Mouse (Mus musculus) cerebellum, adult 2 months (tissue): Measurements from ENCODE around the gene Vars. TPM values are rescaled to one million over a fixed set of nuclear protein-coding genes. Genes with fewer than 3 reads are reported as not detected.
"Not testable (repeated sequence)": the region's sequence is repeated elsewhere in the genome, so short reads cannot be mapped to it uniquely, and the experiment has no call there.

Source experiments
- DNase-seq, 2 experiments: peaks; one replicate each; pipeline ENCODE4 v3.0.0; 2021
- H3K27ac ChIP-seq: fragments of 200-500 bp; 2 replicates; pipeline ENCODE4 v1.5.1; 2012; ENCODE audit warnings: low read length, control low read depth, inconsistent platforms; ENCODE audit not compliant: insufficient read depth
- H3K27me3 ChIP-seq: fragments of 200-500 bp; 2 replicates; pipeline ENCODE4 v1.6.1; 2012; ENCODE audit warnings: inconsistent platforms, mild to moderate bottlenecking, low read length, moderate library complexity; ENCODE audit not compliant: control insufficient read depth, insufficient read depth
- H3K4me1 ChIP-seq: fragments of 200-500 bp; 2 replicates; pipeline ENCODE4 v1.6.1; 2011; ENCODE audit warnings: low read length; ENCODE audit not compliant: control insufficient read depth, insufficient read depth
- H3K4me3 ChIP-seq: fragments of 200-500 bp; replicated peaks from 2 replicates; pipeline ENCODE3; 2011; ENCODE audit warnings: mild to moderate bottlenecking, low read depth, low read length, control low read depth; ENCODE audit not compliant: insufficient read depth
- CTCF ChIP-seq: fragments of 200-500 bp; IDR thresholded peaks from 2 replicates; pipeline ENCODE4 v1.5.1; 2011; ENCODE audit warnings: low read depth, mild to moderate bottlenecking, control low read depth, low read length, moderate library complexity, borderline replicate concordance; ENCODE audit not compliant: insufficient read depth
- POLR2A ChIP-seq: fragments of 200-500 bp; IDR thresholded peaks from 2 replicates; pipeline ENCODE4 v1.6.1; 2011; ENCODE audit warnings: low read length, control low read depth, borderline replicate concordance; ENCODE audit not compliant: insufficient read depth
- WGBS: fragments of 180-500 bp; shearing (Covaris S2); methylation state at CpG from one replicate; pipeline ENCODE4 v1.1.7; 2018; 5-methylcytosine and 5-hydroxymethylcytosine counted together
- polyA plus RNA-seq: library from polyadenylated mRNA; depleted of rRNA; stranded (reverse); fragments of >200 nt; gene quantifications from 2 replicates; pipeline ENCODE4 v1.2.3, GENCODE M21; 2012

Gene Vars
- polyA plus RNA-seq, 1 experiment: 65.3 TPM

DNA sequence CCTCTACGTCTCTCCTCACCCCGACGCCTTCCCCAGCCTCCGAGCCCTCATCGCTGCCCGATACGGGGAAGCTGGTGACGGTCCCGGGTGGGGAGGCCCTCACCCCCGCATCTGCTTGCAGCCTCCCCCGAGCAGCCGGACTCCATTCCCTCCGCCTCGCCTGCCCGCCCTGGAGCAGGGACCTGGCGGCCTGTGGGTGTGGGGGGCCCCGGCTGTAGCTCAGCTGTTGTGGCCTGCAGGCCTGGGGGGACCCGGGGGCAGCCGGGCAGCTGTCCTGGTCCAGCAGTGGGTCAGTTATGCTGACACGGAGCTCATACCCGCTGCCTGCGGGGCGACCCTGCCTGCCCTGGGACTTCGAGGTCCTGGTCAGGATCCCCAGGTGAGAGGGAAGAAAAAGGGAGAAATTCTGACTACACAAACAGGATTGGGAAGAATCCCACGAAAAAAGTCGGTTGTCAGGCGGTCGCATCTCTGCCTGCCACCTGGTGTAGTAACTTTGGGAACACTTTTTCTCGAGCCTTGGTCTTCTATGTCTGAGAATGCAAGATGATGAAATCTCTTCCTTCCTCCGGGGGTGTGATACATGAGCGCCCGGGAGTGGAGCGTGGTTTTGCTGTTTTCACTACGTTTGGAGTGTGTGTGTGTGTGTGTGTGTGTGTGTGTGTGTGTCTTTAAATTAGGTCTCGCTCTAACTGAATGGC is 815 bp downstream of the Vars start:
- H3K27ac ChIP-seq: peak overlapping the region; percentile 99
- peaks cover 6% of the 10 kb centered on the region for H3K4me1 ChIP-seq
- H3K27me3 ChIP-seq: no peaks in the 10 kb centered on the region
- peak overlapping the region; percentile 61 for H3K4me3 ChIP-seq
- peak; percentile 31 to 41 for DNase-seq
- WGBS: under 1% methylated on average over 35 of the region's 35 CpGs
- TF ChIP-seq CTCF (no peak), POLR2A (no peak)

DNA sequence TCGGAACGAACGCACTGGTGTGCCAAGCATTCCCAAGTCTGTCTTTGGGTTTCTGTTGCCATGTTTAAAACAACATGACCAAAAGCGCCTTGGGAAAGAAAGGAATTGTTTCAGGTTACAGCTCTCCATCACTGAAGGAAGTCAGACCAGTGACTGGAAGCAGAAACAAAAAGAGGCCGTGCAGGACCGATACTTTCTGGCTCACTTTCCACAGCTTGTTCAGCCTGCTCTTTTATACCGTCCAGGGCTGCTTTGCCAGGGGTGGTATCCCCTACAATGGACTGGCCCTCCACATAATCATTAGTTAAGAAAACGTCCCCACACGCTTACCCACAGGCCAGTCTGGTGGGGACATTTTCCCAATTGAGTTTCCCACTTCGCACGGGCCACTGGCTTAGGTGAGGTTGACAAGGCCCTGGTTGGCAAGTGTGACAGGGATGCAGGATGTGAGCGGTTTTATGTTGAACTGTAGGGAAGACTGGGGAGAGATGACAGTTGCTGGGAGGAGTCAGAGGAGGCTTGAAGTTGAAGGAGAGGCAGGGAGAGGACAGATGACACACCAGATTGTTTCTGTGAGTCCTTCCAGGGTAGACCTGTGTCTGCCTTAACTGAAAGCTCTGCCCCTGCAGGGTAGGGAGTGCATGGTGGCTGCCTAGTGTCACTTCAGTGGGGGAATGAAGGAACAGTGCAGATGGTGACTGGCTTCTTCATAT is 1.5 kb downstream of the Vars start:
- DNase-seq: peak; percentile 39 to 42
- no peaks in the 10 kb centered on the region for H3K27me3 ChIP-seq
- H3K4me1 ChIP-seq: peaks cover 6% of the 10 kb centered on the region
- peak overlapping the region; percentile 61 for H3K4me3 ChIP-seq
- TF ChIP-seq CTCF: no peak
- peak; percentile 13; the same call in 1 of the 2 replicates for TF ChIP-seq POLR2A
- 3% methylated on average over 12 of the region's 12 CpGs for WGBS
- peak overlapping the region; percentile 53 for H3K27ac ChIP-seq

DNA sequence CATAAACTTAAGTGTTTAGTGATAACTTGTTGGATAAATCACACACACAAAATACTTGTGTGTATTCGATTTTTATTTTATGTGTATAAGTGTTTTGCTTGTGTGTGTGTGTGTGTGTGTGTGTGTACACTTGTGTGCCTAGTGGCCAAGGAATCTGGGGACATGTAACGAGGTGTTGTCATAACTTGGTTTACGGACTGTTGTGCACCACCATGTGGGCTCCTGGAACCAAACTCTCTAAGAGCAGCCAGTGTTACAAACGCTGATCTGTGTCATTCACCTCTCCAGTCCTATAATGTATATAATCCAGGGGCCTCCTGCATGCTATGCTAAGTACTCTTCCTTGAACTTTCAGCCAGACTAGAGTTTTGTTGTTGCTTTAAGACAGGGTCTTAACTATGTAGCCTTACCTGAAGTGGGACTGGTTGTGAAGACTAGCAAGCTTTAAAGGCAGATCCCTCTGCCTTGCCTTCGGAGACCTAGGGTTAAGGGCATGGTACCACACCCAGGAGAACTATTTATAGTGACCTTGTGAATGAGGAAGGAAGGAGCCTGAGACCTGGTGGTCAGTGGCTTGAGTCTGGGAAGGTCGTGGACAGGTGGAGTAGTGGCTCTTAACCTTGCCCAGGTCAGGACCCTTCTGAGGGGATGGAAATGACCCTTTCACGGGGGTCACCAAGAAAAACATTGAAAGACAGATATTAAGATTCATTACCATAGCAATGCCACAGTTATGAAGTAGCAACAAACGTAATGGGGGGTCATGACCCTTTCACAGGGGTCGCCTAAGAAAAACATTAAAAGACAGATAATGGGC is 2.4 kb downstream of the Vars start:
- no peak for DNase-seq
- WGBS: 59% methylated on average over 9 of the region's 9 CpGs
- no peak overlapping the region for H3K27ac ChIP-seq
- no peaks in the 10 kb centered on the region for H3K27me3 ChIP-seq
- no peak overlapping the region for H3K4me3 ChIP-seq
- peaks cover 6% of the 10 kb centered on the region for H3K4me1 ChIP-seq
- TF ChIP-seq CTCF (no peak), POLR2A (no peak)

DNA sequence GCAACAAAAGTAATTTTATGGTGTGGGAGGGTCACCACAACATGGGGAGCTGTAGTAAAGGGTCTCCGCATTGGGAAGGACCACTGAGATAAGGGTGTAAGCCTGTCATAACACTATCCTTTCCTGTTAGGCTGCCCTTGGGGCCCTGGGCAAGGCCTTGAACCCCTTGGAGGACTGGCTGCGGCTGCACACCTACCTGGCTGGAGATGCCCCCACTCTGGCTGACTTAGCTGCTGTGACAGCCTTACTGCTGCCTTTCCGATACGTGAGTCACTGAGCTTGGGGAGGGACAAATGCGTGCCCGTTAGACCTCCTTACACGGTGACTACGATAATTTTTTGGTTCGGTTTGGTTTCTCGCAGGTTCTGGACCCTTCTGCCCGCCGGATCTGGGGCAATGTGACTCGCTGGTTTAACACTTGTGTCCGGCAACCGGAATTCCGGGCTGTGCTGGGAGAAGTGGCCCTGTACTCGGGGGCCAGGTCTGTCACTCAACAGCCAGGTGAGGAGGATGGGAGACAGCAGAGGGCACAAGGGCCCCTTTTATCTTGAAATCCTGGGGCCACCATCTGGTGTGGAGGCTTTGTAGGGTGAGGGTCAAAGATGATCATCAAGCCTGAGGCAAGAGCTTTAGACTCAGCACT is 3.4 kb downstream of the Vars start:
- WGBS: 95% methylated on average over 17 of the region's 17 CpGs
- Histone ChIP-seq H3K4me1 (peaks cover 9% of the 10 kb centered on the region), H3K27ac (no peak overlapping the region), H3K4me3 (no peak overlapping the region), H3K27me3 (no peaks in the 10 kb centered on the region)
- TF ChIP-seq CTCF (no peak), POLR2A (no peak)
- no peak for DNase-seq

DNA sequence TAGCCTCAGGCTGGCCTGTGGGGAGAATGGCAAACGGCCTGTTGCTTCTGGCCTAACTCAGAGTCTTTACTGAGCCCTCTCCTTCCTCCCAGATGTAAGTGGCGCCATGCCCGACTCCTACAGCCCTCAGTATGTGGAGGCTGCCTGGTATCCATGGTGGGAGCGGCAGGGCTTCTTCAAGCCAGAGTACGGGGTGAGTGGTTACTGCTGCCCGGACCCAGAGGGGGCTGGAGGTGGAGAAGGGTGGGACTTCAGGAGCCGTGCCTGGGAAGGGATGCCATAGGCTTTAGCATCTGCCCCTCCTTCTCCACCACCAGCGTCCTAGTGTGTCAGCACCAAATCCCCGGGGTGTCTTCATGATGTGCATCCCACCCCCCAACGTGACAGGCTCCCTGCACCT is 4.4 kb downstream of the Vars start:
- 81% methylated on average over 10 of the region's 10 CpGs for WGBS

DNA sequence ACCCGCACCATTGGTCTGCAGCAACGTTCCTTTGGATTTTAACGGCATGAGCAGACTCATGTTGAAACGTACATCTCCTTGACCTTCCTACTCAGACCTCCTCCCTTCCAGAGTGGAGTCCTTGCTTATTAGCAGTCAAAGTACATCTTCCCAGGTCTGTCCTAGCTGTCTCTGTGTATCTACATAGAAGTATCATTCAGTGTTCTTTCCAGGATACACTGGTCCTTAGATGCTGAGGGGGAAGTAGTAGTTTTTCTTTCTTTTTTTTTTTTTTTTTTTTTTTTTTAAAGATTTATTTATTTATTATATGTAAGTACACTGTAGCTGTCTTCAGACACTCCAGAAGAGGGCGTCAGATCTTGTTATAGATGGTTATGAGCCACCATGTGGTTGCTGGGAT is 5.1 kb downstream of the Vars start:
- 90% methylated on average over 4 of the region's 5 CpGs for WGBS

More for the DNA sequence above, 4.4 kb downstream of the Vars start:
- Histone ChIP-seq H3K27me3 (no peaks in the 10 kb centered on the region), H3K27ac (no peak overlapping the region), H3K4me1 (peaks cover 12% of the 10 kb centered on the region), H3K4me3 (no peak overlapping the region)
- no peak for TF ChIP-seq POLR2A
- no peak for TF ChIP-seq CTCF
- DNase-seq: no peak

DNA sequence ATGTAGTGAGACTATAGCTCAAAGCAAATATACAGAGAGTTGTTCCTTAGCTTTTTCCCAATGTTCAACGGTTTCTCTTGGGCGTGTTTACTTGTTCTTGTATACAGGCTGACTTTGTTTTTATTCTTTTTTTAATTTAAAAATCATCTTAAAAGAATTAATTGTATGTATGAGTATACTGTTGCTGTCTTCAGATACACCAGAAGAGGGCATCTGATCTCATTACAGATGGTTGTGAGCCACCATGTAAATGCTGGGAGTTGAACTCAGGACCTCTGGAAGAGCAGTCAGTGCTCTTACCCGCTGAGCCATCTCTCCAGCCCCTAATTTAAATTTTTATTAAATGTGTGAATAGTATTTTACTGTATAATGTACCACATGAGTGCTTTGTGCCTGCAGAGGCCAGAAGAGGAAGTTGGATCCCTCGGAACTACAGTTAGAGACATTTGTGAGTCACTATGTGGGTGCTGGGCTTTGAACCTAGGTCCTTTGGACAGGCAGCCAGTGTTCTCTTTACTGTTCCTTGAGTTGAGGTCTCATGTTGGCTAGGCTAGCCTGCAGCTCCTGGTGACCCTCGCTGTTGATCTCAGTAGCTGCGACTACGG is 6.7 kb downstream of the Vars start:
- Histone ChIP-seq H3K27me3 (no peaks in the 10 kb centered on the region), H3K4me3 (no peak overlapping the region), H3K27ac (no peak overlapping the region), H3K4me1 (peaks cover 25% of the 10 kb centered on the region)
- DNase-seq: no peak
- TF ChIP-seq CTCF (no peak), POLR2A (no peak)
- WGBS: 95% methylated on average over 7 of the region's 7 CpGs

More for the DNA sequence above, 5.1 kb downstream of the Vars start:
- not testable (repeated sequence) for H3K27ac ChIP-seq, DNase-seq, H3K4me3 ChIP-seq, H3K27me3 ChIP-seq
- peaks cover 20% of the 10 kb centered on the region for H3K4me1 ChIP-seq
